Mouse (Mus musculus) gastrocnemius, postnatal 36 days (tissue): ENCODE results near the gene Tlr2. TPM values are rescaled to one million over a fixed set of nuclear protein-coding genes. Genes with fewer than 3 reads are reported as not detected.

ENCODE experiments used
- DNase-seq, 2 experiments: peaks; one replicate each; pipeline ENCODE4 v3.0.0; 2022
- intact Hi-C: fragments of 180-260 bp; cut with DNase I; formaldehyde crosslinking; loops from one replicate; pipeline ENCODE4 v1.15.1; 2025
- total RNA-seq, 2 experiments: library from RNA; stranded (reverse); gene quantifications; 2 replicates each; pipeline ENCODE4 v1.2.3; 2021

Tlr2 gene
- total RNA-seq, 2 experiments from 2014 or later: 0.51 to 0.52 TPM

DNA sequence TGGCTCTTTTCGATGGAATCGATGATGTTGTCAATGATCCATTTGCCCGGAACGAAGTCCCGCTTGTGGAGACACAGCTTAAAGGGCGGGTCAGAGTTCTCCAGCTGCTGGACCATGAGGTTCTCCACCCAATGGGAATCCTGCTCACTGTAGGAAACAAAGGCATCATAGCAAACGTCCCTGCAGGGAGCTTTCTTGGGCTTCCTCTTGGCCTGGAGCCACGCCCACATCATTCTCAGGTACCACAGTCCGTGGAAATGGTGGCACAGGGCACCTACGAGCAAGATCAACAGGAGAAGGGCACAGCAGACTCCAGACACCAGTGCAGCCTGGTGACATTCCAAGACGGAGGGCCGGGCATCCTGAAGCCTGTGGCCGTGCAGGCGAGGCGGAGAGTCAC is 4.9 kb downstream of the Tlr2 start:
- intact Hi-C loops: no loop called here
- DNase-seq: no peak

DNA sequence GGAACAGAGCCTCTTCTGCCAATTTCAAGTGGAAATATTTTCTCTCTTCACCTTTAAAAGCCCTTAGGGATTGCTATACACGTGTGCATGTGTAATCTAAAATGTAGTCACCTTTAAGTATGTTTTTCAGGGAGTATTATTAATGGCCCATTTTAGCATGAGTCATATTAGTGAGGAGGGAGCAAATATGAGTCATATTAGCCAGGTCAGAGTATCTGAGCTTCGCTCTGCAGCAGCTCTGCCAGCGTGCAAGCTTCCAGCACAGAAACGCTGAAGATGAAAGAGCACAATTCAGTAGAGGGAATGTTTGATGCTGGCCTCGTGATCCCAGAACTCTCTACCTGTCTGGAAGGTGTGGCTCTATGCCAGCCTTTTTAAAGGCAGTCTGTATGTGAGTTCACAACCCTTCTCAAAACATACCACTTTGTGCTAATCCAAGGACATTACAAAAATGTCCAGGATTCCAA is 13.4 kb downstream of the Tlr2 start:
- no peak for DNase-seq
- intact Hi-C loops: no loop called here

DNA sequence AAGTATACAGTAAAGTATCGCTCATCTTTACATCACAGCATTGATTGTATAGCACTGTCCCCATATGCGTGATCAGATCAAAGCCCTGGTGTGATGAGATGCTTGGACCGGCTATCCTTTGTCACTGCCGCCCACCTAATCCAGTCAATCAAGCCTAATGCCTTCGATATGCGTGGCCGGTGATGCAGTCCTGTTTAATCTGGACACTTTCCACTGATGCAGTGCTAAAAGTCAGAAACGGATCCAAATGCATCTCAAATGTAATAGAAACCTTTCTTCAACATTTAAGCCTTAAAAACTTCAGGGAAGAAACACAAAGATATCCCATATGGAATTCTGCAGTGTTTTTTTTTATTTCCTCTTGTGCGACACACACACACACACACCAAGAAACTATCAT is 13.9 kb downstream of the Tlr2 start:
- intact Hi-C loops: no loop called here

DNA sequence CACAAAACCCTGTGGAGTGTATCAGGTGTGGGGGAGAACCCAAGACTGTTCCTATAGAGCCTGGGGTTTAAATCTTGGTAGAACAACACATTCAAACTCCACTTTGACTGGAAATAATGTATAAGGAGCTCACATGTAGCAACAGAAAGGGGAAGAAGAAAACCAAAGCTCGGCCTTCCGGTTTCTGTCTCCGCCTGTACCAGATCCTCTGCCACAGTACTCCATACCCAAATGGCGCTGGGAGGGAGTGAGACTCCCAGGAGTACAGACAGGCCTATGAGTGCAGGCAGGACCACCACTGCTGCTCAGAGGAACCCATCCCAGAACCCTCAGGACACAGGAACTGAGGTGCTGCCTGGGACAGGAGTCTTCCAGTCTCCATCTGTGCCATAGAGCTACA is 17.8 kb downstream of the Tlr2 start:
- DNase-seq: no peak
- intact Hi-C loops: no loop called here

More for the DNA sequence above, 13.9 kb downstream of the Tlr2 start:
- no peak for DNase-seq

DNA sequence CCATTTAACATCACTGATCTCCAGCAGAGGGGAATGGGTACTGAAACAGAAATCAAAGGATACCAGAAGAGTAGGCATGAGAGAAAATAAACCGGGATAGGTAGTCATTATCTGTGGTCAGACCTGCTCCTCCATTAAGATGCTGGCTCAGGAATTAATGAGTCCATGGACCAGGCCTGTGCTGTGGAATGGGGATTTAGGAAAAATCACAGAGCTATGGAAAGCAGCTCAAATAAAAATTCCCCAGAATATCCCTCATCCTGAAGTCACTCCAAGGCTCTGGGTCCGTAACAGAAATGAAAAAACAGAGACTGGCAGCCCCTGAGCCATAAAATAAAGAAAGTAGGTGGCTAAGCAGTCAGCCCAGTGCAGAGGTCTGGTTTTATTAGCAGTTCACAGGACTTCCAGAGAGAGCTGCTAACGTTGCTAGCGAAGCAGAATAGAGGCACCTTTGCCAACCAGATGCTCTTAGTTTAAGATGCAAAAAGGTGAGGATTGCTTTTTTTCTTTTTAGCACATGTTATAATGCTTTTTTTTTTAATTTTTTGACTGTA is 25.1 kb downstream of the Tlr2 start:
- intact Hi-C loops: no loop called here
- DNase-seq: no peak

DNA sequence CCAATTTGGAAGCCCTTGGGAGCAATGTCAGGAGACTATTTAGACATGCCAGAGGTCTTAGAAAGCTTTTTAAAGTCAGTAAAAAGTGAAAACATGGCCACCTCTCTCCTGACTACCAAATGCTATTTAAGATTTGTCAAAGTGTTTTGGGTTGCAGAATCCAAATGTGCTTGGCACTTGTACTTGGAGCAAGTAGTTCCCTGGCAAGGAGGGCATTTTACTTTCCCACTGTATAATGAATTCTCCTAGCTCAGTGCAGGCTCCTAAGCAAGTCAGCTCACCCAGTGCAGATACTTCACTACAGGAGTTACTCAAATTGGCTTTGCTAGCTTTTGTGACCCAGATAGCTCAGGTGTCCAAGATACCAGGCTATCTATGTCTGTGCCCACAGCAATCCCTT is 28.7 kb downstream of the Tlr2 start:
- intact Hi-C loops: no loop called here
- DNase-seq: no peak

DNA sequence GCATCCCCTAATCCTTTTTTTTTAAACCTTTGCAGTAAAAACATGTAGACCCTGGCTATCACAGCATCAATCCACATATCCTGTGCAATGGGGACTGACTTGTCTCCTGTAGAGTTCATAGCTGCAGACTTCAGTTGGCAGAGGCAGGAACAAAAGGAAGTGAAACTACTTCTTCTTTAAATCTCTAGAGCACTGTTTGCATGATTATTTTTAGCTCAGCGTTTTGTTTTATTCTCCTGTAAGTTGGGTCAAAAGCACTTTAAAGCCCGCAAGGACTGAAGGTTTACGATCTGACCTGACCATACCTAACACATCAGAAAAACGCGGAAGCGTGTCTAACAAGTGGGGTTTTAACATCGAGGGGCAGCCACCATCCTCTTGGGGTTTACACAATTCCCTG is 29.6 kb downstream of the Tlr2 start:
- DNase-seq: no peak

DNA sequence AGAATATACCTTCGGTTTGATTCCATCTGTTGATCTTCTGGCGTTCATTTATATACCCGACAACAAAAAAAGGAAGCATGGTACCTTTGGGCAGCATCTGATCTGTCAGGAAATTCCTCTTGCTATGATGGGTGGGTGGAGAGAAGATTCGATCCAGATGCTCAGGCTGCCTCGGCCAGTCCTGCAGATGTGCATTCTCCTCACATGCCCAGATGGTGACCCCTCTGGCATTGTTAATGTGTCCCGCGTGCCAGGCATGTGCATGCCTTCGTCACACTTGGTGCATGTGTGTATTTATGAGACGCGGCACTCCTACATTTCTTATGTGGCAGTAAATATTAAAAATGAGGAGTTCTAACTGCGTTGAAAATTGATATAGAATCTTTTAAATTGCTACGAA is 33.1 kb downstream of the Tlr2 start:
- DNase-seq: no peak
- intact Hi-C loops: no loop called here

More for the DNA sequence above, 29.6 kb downstream of the Tlr2 start:
- intact Hi-C loops: no loop called here

DNA sequence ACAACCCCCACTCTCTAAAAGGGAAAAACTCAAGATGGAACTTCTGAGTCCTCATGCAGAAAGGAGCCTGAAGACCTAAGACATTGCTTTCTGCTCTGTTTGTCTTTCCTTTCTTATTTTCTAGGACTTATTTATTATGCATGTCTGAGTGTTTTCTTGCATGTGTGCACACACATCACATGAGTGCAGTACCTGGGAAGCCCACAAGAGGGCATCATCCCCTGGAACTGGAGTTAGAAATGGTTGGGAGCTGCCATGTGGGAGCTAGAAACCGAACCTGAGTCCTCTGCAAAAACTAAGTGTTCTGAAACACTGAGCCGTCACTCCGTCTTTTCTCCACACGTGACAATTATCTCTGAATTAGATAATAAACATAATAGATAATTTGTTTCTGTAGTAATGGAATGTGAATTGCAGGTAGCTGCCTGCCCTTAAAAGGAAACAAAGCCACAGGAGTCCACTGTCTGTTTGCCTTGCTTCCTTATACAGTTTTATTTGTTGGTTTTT is 39.9 kb downstream of the Tlr2 start:
- intact Hi-C loops: no loop called here
- DNase-seq: no peak

DNA sequence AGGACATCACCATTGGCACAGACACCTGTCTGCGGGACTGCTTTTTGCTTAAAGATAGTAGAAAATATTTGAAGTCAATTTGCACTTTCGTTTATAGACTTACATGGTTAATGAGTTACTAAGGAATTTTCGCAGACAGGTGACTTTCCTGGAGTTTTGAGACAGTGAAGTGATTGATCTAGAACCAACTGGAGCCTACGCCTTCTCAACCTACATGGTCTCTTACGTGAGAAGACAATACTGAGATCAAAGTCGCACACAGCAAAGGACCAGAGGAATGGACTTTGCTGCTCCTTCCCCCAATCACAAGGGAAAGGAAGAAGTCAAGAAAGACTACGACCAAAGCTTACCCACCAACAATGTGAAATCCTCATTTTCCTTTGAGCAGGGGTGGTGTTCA is 42.1 kb downstream of the Tlr2 start:
- intact Hi-C loops: loop anchor here (2.0 kb wide), 1 partner anchor 97 kb away; no protein-coding TSS in a partner anchor
- DNase-seq: no peak

DNA sequence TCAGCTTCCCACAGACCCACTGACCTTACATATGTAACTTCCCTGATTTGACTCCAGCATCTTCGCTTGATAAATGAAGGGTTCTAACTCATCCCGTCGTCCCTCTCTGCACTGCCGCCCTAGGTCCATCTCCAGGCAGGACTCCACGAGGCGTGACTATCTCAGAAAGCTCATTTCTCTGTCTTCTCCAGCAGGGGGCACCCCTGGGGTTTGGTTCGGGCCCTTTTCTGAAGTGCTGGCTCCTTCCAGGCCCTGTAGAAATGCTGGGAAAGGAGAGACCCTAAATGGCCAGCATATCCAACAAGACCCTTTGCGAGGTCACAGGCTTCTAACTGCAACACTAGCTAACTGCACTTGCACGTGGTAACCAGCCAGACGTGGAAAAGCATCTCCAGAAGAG is 43.7 kb downstream of the Tlr2 start:
- DNase-seq: peak; percentile 44 to 62
- intact Hi-C loops: loop anchor here (2.0 kb wide), 1 partner anchor 99 kb away; no protein-coding TSS in a partner anchor

DNA sequence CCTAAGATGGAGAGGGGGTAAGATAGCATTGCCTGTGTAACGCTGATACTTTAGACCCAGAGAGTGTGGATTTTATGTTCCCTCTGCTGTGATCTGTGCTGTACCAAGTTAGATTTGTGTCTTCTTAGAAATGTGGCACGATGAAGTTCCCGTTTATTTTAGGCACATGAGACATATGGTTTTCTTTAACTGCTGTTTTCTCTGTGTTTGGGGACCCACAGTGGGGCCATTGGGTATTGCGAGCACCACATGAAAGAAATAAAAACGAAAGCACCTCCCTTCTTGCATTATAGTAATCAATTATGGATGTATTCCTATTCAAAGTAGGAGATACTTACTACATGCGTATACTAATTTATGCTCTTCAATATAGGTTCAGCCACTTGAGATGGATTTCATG is 44.5 kb downstream of the Tlr2 start:
- no peak for DNase-seq
- intact Hi-C loops: no loop called here

DNA sequence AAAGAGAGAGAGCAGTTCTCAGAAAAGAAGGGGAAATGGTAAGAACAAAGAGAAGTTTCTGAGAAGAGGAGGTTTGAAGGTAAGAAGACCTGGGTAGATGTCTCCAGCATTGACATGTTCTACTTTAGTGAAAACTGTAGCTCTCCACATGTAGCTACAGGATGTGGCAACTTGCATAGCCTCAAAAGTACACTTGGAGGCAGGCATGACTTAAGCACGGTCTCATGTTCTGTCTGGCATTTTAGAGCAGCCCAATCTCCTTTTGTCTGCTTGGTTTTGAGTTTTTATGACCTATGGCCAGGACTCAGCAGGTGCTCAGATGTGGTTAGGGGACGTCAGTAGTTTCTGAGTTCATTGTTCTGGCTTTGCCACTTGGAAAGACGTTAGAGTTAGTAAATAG is 50.1 kb downstream of the Tlr2 start:
- intact Hi-C loops: no loop called here
- DNase-seq: no peak

DNA sequence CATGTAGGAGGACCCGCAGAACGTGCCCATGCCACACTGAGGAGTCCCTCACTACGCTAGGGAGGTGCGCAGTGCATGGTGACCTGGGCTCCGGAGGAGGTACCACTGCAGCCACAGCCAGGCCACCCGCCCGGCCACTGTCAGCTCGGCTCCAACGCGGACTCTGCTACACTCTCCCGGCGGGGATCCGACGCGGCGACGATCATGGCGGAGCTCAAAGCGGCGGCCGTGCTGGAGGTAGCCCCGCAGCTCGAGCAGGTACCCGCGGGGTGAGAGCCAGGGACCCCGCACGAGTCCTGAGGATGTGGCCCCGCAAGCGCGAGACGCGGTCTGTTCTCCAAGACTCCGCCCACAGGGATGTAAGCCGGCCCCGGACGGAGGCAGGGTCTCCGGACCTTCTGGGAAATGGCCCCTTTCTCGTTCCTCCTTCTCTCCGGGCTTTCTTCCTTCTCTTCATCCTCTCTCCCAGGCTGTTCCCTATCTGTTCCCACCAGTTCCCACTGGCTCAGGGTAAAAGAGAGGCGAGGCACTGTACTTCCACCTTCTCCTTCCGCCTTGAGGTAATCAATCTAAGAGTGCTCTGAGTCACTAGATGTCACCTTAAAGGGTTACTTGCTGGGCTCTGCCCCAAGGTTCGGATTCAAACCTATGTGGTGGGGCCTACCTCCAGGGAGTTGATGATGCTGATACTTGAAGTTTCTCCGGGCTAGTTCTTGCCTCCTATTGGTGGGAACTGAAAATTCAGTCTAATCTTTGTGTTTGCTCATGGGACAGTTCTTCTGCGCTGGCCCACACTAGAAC is 51.7 kb downstream of the Tlr2 start:
- no peak for DNase-seq
- intact Hi-C loops: no loop called here

DNA sequence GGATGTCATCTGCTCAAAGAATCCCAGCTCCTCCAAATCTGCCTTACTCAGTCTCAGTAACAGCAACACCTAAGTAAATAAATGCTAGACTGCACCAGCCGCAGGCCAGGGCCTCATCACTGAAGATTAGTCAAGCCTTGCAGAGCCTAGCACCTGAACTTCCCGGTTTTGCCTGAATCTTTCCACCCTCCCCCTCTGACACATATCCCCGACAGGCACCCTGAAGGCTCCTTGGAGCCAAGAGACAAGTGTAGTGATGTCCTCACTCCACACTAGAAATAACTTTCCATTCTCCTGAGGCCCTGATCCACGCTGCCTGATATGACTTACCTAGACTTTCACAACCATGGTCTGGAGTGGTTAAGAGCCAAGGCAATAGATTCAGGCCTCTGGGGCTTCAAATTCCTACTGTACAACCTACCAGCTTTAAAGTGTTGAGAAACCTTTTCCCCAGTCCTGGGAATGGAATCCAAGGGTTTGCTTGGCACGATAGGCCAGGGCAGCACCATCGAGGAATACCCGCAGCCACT is 53.7 kb downstream of the Tlr2 start:
- DNase-seq: no peak
- intact Hi-C loops: no loop called here

DNA sequence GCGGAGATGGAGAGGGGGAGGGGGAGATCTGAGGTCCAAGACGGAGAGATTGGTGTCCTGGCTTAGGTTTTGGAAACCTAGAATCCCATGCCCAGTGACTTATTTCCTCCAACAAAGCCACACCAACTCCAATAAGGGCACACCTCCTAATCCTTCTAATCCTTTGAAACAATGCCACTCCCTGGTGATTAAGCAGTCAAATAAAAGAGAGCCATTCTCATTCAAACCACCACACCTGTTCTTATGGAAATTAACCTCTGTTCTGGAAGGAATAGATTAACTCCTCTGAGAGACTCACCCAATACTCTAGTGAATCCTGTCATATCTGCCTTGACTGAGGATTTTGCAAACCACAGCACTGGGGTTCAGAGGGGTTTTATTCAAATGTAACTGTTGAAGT is 54.5 kb downstream of the Tlr2 start:
- no peak for DNase-seq
- intact Hi-C loops: no loop called here

Other genes starting within 250 kb of the Tlr2 start
- 1 to 10 TPM; 3.7 to 5.4 TPM for gene Sfrp2, start 75.4 kb downstream of the Tlr2 start, total RNA-seq
- gene Tmem131l, start 198.4 kb upstream of the Tlr2 start, total RNA-seq: 10 to 100 TPM; 13.0 to 18.4 TPM